Mouse (Mus musculus) lung, postnatal 25 days (tissue): Measurements from ENCODE around the gene Sh3d19.
A peak's percentile ranks its signal among the peaks of the same experiment; 100 is the strongest.

ENCODE experiments used
- DNase-seq: peaks from one replicate; pipeline ENCODE4 v3.0.0; 2022; ENCODE audit warnings: low spot score

Sh3d19 gene

DNA sequence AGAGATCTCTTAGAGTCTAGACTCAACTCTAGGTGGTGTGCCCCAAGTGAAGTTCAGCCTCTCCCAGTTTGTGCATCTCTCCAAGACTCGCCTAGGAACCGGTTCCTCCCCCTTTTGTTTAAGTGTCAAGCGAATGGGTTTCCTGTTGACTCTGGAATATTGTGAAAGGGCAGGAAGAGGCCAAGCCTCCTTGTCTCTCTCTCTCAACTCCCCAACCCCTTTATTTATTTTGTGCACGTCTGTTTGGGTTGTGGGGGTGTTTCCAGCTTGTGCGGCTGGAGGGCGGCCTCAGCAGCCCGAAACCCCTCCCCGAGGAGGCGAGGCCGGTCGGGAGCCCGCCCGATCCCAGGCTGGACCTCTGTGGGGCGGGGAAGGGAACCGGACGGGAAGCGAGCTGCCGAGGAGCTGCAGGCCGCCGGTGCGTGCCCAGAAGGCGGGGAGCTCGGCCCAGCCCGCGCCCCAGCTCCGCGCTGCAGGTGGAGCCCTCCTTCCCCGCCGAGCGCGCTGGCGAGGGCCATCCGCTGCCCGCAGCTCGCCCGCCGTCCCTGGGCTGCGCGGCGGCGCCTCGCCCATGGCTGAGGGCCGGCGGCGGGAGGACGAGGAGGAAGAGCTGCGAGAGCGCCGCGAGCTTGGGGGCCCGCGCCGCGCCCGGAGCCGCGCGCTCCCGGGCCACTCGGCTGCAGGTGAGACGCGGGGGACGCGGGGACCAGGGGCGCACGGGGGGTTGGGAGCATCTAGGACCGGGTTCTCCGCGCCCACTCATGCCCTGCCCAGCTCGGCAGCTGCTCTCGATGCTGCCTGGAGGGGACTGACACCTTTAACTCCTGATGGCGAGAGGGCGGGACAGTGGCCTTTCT lies at the start of gene Sh3d19:
TSS of gene Sh3d19 (plus strand) at position 368 of the 857 bp plus-strand sequence.
- DNase-seq = peak; percentile 94

GRCm38 (mm10) chr3:85922331-85922730 lies 48.6 kb upstream of the Sh3d19 start:
- DNase-seq = peak; percentile 59

DNA sequence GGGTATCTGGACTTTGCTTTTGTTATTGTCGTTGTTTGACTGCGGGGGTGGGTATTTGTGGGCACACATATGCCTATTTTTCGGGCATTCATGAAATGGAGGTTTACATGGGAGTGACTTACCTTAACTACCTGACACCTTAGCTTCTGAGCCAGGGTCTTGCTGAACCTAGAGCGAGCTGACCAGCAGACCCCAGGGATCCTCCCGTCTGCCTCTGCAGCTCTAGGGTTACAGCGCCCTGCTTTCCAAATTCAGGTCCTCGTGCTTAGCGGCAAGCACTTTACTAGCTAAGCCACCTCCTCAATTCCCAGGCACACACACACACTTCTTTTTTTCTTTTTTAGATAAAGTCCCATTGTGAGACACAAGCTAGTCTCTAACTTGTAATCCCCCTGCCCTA lies 47.6 kb upstream of the Sh3d19 start:
- no peak for DNase-seq

- peak; percentile 79 for DNase-seq
Observed at GRCm38 (mm10) chr3:85923954-85924945, 46.7 kb upstream of the Sh3d19 start.

DNA sequence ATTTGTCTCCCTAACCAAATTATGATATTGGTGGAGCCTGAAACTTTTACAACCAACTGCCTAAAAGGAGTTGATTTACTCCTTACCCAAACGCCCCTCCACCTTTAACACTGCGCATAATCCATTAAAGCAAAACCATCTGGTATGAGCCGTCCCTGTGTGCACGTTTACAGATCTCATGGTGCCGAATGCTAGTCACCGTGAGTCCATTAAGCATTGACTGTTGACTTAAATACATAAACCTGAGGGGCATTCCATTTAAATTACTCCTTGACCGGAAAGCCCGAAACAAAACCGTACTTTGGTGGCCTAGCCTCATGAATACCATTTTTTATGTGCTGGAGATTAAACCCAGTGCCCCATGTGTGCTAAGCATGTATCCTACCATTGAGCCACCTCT lies 43.6 kb upstream of the Sh3d19 start:
- no peak for DNase-seq

- no peak for DNase-seq
Observed at GRCm38 (mm10) chr3:85928140-85928611, 42.7 kb upstream of the Sh3d19 start.

- DNase-seq = no peak
Observed at GRCm38 (mm10) chr3:85929711-85930110, 41.2 kb upstream of the Sh3d19 start.

- no peak for DNase-seq
Observed at GRCm38 (mm10) chr3:85930671-85931255, 40.1 kb upstream of the Sh3d19 start.

- DNase-seq = no peak
Observed at GRCm38 (mm10) chr3:85931859-85932258, 39.0 kb upstream of the Sh3d19 start.

DNA sequence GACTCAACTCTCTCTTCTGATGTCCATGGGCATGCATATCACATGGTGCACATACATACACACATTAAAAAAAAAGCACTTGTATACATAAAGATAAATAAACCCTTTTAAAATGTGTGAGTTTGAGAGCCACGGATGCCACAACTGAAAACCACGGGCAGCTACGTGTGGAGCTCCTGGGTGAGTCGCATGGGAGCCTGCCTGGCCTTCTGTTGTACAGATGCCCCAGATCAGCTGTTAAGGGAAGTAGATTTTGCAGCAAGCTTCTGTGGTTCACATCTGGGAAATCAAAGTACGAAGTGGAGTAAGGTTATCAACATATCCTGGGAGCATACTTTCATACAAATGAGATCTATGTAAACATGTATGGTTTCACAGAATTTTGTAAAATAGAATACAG lies 37.3 kb upstream of the Sh3d19 start:
- no peak for DNase-seq

GRCm38 (mm10) chr3:85950914-85951313 lies 20.0 kb upstream of the Sh3d19 start:
- no peak for DNase-seq

DNA sequence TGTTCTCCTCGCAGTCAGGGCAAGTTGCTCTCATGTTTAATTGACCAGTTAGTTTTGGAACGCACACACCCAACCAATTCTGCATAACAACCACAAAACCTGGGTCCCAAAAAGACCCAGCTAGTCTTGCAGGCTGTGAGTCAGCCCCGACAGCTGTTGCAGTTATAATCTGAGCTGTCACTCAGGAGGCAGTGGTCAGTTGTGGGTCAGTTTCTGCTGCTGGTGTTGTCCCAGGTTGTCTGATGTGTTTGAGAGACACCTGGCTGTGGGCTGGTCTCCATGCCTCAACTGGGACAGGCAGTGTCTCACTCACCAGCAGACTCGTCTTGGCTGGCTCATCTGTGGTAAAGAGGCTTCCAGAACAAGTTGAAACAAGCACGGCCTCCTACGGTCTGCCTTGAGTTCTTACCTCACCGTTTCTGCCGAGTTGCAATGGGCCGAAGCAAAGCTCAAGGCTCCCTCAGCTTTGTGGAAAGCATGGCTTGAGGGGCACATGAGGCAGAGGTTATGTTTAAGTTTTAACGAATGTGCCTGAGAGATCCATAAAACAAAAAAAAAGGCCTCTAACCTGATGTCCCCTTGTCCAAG lies 18.1 kb upstream of the Sh3d19 start:
- DNase-seq = no peak

DNA sequence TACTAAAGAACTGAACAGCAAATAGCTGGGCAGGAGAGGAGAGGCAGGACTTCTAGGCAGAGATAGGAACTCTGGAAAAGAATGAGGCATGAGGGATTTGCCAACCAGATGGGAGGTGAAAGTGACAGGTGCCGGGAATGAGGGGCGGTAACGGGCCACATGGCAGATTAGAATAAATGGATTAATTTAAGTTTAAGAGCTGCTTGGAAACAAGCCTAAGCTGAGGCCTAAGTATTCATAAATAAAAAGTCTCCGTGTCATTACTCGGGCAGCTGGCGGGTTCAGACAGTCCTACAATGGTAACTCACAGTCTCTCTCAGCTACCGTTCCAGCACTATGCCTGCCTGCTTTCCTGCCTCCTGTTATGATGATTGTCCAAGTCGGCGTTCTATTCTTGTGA lies 15.6 kb upstream of the Sh3d19 start:
- DNase-seq = no peak

DNA sequence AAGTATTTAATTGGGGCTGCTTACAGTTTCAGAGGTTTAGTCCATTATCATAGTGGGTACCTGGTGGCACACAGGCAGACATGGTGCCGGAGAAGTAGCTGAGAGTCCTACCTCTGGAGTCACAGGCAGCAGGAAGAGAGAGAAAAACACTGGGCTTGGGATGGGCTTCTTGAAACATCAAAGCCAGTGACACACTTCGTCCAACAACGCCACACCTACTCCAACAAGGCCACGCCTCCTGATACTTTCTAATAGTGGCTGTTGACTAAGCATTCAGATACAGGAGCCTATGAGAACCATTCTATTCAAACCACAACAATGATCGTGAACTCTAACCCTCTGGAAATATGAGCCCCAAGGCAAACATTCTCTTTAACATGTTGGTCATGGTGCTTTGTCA lies 15.2 kb upstream of the Sh3d19 start:
- no peak for DNase-seq

GRCm38 (mm10) chr3:85959669-85960068 lies 11.2 kb upstream of the Sh3d19 start:
- no peak for DNase-seq

- DNase-seq = peak; percentile 74
Observed at GRCm38 (mm10) chr3:85961134-85961533, 9.8 kb upstream of the Sh3d19 start.

GRCm38 (mm10) chr3:85965479-85965878 lies 5.4 kb upstream of the Sh3d19 start:
- DNase-seq = no peak

- DNase-seq = no peak
Observed at GRCm38 (mm10) chr3:85969040-85969439, 1.9 kb upstream of the Sh3d19 start.

DNA sequence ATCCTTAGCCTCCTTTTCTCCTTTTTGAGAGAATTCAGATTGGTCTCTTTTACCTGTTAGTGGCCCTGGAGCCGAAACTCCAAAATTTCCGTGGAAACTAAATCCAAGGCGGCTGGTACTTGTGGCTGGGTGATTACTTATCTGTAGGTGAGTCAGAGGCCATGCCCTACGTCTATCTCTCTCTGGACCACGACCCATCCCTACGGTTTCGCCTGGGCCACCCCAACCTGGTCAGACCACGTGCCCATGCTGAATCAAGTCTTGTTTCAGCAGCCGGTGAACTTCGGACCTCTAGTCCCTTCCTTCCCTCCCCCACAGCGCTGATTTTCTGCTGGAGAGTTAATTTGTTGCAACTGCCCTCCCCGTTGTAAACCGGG lies 678 bp downstream of the Sh3d19 start:
- peak; percentile 26 for DNase-seq

DNA sequence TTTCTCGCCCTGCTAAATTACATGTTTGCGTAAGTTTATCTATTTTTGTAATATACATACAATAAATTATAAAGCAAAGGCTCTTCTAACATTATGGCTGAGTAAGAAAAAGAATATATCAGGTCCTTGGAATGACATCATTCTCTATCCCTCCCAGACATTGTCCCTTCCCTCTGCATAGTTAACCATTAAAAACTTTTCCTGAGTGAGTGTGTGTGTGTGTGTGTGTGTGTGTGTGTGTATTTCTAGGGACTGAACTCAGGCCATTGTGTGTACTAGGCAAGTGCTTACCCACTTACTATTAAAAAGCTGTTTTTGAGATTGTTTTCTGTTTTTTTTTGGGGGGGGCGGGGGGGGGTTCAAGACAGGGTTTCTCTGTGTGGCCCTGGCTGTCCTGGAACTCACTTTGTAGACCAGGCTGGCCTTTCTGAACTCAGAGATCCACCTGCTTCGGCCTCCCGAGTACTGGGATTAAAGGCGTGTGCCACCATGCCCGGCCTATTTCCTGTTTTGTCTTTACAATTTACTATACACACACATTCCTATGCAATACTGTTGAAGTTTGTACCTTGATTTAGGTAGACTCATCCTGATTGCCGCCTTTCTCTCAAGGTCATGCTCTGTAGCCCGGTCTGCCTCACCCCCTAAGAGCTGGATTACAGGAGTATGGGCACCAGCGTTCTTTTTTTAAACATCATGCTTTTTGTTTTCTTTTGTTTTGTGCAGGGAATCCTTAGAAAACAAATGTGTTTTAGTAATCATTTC lies 2.6 kb downstream of the Sh3d19 start:
- DNase-seq = no peak

DNA sequence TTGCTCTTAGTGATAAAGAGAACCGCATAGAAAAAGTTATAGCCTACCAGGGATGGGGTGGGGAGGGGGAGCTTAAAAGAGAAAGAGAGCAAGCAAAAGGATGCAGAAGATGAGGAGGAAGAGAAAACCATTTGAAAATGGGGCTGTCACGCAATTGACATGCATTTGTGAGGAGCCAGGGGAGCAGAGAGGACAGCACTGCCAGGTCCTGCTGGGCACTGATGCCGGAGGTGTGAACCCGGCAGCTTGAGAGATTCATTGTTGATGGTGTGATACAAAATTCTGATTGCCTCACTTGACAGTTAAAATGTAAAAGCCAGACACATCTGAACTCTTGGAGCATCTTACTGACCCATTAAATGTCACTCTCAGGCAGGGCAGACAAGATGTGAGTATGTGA lies 3.5 kb downstream of the Sh3d19 start:
- DNase-seq = no peak
